Mouse (Mus musculus) megakaryocyte, embryonic 14.5 days (primary cell): ENCODE data around the gene Hlcs.

Experiments
- FLI1 ChIP-seq: IDR thresholded peaks from 2 replicates; pipeline ENCODE4 v1.6.1; 2012; ENCODE audit warnings: low read length, inconsistent platforms, mixed read lengths
- GATA1 ChIP-seq: IDR thresholded peaks from 3 replicates; pipeline ENCODE4 v1.6.1; 2012; ENCODE audit warnings: mixed read lengths, low read length, inconsistent platforms, borderline replicate concordance

- TF ChIP-seq GATA1 (no peak), FLI1 (no peak)
These were observed 10.2 kb downstream of the Hlcs start for GRCm38 (mm10) chr16:94303203-94303535.
